Mouse (Mus musculus): ENCODE data around the gene Pja2. TPM values are rescaled to one million over a fixed set of nuclear protein-coding genes. Genes with fewer than 3 reads are reported as not detected.

Pja2 gene
- polyA plus RNA-seq (2015; fragmentation: Nextera tagmentation; extraction: Ambion mirVana): 15.1 and 15.5 TPM in 2 replicates

DNA sequence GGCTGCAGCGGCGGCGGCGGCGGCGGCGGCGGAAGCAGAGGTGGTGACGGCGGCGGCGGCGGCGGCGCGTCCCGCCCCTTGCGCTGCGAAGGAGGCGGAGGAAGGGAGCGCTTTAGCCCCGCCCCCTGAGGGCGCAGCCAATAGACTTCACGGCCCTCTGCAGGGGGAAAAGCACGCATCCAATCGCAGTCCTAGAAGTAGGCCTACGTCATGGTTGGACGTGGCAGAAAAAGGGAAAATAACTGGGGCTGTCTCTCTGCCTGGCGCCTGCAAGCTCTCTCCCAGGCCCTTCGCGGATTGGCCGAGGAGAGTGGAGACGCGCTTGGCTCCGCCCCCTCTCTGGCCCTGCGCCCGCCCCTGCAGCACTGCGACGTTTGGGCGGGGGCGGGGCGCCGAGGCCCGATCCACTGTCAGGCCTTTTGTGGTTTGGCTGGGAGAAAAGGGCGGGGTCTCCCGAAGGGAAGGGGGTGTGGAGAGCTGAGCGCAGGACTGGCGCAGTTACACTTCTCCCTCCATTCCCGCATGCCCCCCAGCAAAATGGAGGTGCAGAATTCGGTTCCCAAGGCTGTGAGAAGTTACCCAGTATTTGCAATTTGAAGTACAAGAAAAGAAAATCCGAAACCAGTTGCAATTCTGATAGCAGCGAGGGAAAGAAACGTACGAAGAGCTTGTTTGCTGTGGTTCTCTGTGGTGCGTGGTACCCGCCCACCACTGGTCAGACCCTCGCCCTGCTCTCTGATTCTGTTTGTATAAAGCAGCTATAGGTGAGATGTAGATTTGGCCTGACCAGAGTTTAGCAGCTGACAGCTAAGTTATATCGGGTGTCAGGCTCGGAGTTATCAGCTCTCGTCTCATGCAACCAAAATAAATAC is at the start of gene Pja2:
Gene Pja2 (minus strand): TSS at position 19 of the 872 bp plus-strand sequence.
- H3K4me3 ChIP-seq (ENCODE audit: low read depth, low read length): peak within 1 kb of the TSS; percentile 98
- H3K27ac ChIP-seq (ENCODE audit: low read length): peak within 1 kb of the TSS; percentile 95
- no peaks in the 10 kb centered on the region for H3K36me3 ChIP-seq (ENCODE audit: control insufficient read depth, insufficient read depth)
- peaks cover 8% of the 10 kb centered on the region for H3K4me1 ChIP-seq (ENCODE audit: control insufficient read depth, low read depth, low read length)
- peak within 1 kb of the TSS; percentile 98 for H3K4me2 ChIP-seq (ENCODE audit: low read depth, low read length)
- under 1% methylated on average over 55 of the region's 60 CpGs for WGBS (ENCODE audit: insufficient replicate concordance)
- peak; percentile 97 for ATAC-seq (ENCODE audit: low read depth)
- H3K9me3 ChIP-seq (replicated peaks; ENCODE audit: control insufficient read depth, low read length): no peaks in the 10 kb centered on the region
- peak within 1 kb of the TSS; percentile 97 for H3K9ac ChIP-seq (ENCODE audit: low read depth, low read length)
- H3K27me3 ChIP-seq (ENCODE audit: control insufficient read depth, insufficient read depth, low read depth, low read length): no peaks in the 10 kb centered on the region

DNA sequence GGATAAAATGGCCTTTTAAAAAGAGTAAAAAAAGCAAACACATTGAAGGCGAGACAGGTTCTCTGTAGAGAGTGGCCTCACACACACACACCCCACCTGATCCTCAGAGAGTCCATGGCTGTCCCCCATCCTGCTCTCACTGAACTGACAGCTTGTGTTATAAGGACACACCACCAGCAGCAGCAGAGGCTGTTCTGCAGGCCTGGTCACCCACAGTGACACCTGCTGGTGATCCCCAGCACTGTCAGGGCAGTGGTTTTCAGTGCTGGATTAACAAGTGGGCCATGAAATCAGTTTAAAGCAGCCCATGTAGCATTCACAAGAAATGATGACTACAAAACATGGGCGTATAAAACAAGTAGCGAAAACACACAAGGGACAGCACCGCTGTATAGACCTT is 43.6 kb upstream of the Pja2 start:
- no peaks in the 10 kb centered on the region for H3K9me3 ChIP-seq (replicated peaks; ENCODE audit: control insufficient read depth, low read length)
- H3K4me1 ChIP-seq (ENCODE audit: control insufficient read depth, low read depth, low read length): no peaks in the 10 kb centered on the region
- no peak overlapping the region for H3K4me2 ChIP-seq (ENCODE audit: low read depth, low read length)
- no peak overlapping the region for H3K4me3 ChIP-seq (ENCODE audit: low read depth, low read length)
- H3K27me3 ChIP-seq (ENCODE audit: control insufficient read depth, insufficient read depth, low read depth, low read length): no peaks in the 10 kb centered on the region
- WGBS (ENCODE audit: insufficient replicate concordance): 57% methylated on average over 4 of the region's 4 CpGs
- no peak for ATAC-seq (ENCODE audit: low read depth)
- no peak overlapping the region for H3K27ac ChIP-seq (ENCODE audit: low read length)
- H3K36me3 ChIP-seq (ENCODE audit: control insufficient read depth, insufficient read depth): no peaks in the 10 kb centered on the region
- no peak overlapping the region for H3K9ac ChIP-seq (ENCODE audit: low read depth, low read length)

DNA sequence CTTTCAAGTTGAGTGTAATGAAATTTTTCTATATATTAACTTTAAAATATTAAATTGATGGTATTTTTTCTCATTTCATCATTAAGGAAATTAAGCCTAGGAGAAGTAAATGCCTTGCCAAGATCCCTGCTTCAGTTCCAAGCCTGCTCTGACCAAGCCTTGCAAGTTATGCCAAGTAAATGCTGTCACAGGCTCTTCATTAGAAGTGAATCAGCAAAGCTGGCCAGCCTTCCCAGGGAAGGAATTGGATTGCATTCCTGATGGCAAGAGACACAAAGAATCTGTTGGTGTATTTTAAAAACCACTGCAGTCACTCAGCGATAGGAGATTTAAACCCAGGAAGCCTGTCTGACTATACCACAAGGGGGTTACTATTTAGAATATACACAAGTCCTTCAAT is 32.0 kb upstream of the Pja2 start:
- ATAC-seq (ENCODE audit: low read depth): no peak
- 73% methylated on average over 1 of the region's 1 CpGs for WGBS (ENCODE audit: insufficient replicate concordance)
- Histone ChIP-seq H3K27ac (ENCODE audit: low read length) (no peak overlapping the region), H3K36me3 (ENCODE audit: control insufficient read depth, insufficient read depth) (no peaks in the 10 kb centered on the region), H3K9me3 (replicated peaks; ENCODE audit: control insufficient read depth, low read length) (no peaks in the 10 kb centered on the region), H3K4me2 (ENCODE audit: low read depth, low read length) (no peak overlapping the region), H3K27me3 (ENCODE audit: control insufficient read depth, insufficient read depth, low read depth, low read length) (no peaks in the 10 kb centered on the region), H3K9ac (ENCODE audit: low read depth, low read length) (no peak overlapping the region), H3K4me3 (ENCODE audit: low read depth, low read length) (no peak overlapping the region), H3K4me1 (ENCODE audit: control insufficient read depth, low read depth, low read length) (no peaks in the 10 kb centered on the region)

DNA sequence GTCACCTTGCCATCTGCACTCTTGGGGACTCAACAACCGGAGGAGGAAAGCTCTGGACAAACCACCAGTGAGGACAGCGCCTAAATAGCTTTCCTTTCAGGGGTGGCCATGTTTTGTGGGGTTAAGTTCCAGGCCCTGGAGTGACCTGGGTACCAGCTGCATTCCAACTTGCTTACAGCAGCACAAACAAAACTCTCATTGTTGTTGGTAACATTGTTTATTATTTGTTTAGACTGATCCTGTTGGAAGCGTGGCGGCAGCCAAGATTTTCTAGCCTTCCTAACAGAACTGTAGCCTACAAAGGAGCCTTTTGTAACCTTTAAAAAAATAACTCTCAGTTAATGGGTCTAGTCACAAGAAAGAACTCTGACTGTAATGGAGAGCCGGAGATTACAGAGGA is 30.9 kb upstream of the Pja2 start:
- no peak overlapping the region for H3K4me3 ChIP-seq (ENCODE audit: low read depth, low read length)
- no peaks in the 10 kb centered on the region for H3K9me3 ChIP-seq (replicated peaks; ENCODE audit: control insufficient read depth, low read length)
- ATAC-seq (ENCODE audit: low read depth): no peak
- no peaks in the 10 kb centered on the region for H3K27me3 ChIP-seq (ENCODE audit: control insufficient read depth, insufficient read depth, low read depth, low read length)
- H3K36me3 ChIP-seq (ENCODE audit: control insufficient read depth, insufficient read depth): no peaks in the 10 kb centered on the region
- H3K27ac ChIP-seq (ENCODE audit: low read length): no peak overlapping the region
- H3K9ac ChIP-seq (ENCODE audit: low read depth, low read length): no peak overlapping the region
- WGBS (ENCODE audit: insufficient replicate concordance): 70% methylated on average over 5 of the region's 5 CpGs
- H3K4me2 ChIP-seq (ENCODE audit: low read depth, low read length): no peak overlapping the region
- H3K4me1 ChIP-seq (ENCODE audit: control insufficient read depth, low read depth, low read length): no peaks in the 10 kb centered on the region

DNA sequence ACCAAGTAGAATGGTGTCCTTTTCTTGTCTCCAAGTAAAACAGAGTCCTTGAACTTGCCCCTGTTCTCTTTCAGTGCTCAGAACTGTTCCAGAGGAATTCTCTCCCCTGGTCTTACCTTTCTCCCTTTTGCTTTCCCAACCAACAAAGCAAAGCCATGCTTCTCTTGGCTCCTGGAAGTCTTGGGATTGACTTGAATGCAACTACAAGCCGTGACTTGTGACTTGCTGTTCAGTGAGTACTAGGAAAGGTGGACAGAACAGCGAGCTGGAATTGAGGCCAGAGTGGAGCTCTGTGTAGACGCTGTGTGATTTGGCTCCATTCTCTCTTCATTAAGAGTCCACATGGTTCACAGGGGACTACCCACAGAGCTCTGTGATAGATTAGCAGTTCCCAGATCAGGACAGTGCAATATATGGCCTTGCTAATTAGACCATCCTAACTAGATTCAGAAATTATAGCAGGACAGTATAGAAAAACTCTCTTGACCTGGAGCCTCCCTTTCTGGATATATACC is 30.3 kb upstream of the Pja2 start:
- no peak overlapping the region for H3K4me2 ChIP-seq (ENCODE audit: low read depth, low read length)
- H3K4me1 ChIP-seq (ENCODE audit: control insufficient read depth, low read depth, low read length): no peaks in the 10 kb centered on the region
- no peak for ATAC-seq (ENCODE audit: low read depth)
- H3K36me3 ChIP-seq (ENCODE audit: control insufficient read depth, insufficient read depth): no peaks in the 10 kb centered on the region
- no peak overlapping the region for H3K9ac ChIP-seq (ENCODE audit: low read depth, low read length)
- H3K4me3 ChIP-seq (ENCODE audit: low read depth, low read length): no peak overlapping the region
- 66% methylated on average over 3 of the region's 3 CpGs for WGBS (ENCODE audit: insufficient replicate concordance)
- no peaks in the 10 kb centered on the region for H3K9me3 ChIP-seq (replicated peaks; ENCODE audit: control insufficient read depth, low read length)
- no peak overlapping the region for H3K27ac ChIP-seq (ENCODE audit: low read length)
- H3K27me3 ChIP-seq (ENCODE audit: control insufficient read depth, insufficient read depth, low read depth, low read length): no peaks in the 10 kb centered on the region

DNA sequence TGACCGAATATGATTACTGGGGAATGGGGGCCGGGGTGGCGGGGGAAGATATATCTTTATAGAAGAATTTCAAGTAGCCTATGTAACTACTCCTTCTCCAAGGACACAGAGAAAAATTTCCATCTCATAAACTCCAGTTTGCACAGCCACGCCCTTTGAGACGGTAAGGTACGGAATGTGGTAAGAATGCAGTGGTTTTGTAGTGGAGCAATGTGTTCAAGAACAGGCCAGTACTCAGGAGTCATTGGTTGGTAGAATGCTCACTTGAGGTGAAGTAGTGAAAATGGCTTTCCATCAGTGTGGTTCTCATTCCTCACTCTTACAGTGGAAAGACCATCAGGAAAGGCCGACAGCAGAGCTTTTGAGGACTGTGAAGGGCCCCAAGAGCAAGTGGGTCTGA is 22.2 kb upstream of the Pja2 start:
- Histone ChIP-seq H3K4me1 (ENCODE audit: control insufficient read depth, low read depth, low read length) (no peaks in the 10 kb centered on the region), H3K9me3 (replicated peaks; ENCODE audit: control insufficient read depth, low read length) (no peaks in the 10 kb centered on the region), H3K27me3 (ENCODE audit: control insufficient read depth, insufficient read depth, low read depth, low read length) (no peaks in the 10 kb centered on the region), H3K27ac (ENCODE audit: low read length) (no peak overlapping the region), H3K4me3 (ENCODE audit: low read depth, low read length) (no peak overlapping the region), H3K4me2 (ENCODE audit: low read depth, low read length) (no peak overlapping the region), H3K9ac (ENCODE audit: low read depth, low read length) (no peak overlapping the region), H3K36me3 (ENCODE audit: control insufficient read depth, insufficient read depth) (no peaks in the 10 kb centered on the region)
- 72% methylated on average over 7 of the region's 7 CpGs for WGBS (ENCODE audit: insufficient replicate concordance)
- no peak for ATAC-seq (ENCODE audit: low read depth)

DNA sequence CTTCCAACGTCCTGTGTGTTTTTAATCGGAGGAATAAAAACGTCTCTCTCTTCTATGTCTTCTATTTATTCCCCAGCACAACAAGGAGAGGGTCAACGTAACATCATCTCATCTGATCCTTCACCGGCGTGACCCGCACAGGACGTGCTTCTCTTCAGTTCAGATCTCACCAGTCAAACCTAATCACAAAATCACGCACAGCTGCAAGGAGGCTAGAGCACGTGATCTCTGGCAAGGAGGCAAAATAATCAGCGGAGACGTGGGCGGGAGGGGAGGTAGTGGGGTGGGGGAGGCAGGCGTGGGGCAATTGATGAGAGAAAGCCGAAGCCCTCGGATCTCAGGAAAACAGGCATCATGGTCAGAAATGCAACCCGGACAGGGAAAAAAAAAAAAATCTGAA is 14.4 kb upstream of the Pja2 start:
- H3K27ac ChIP-seq (ENCODE audit: low read length): no peak overlapping the region
- no peak overlapping the region for H3K4me2 ChIP-seq (ENCODE audit: low read depth, low read length)
- H3K36me3 ChIP-seq (ENCODE audit: control insufficient read depth, insufficient read depth): no peaks in the 10 kb centered on the region
- no peak for ATAC-seq (ENCODE audit: low read depth)
- H3K27me3 ChIP-seq (ENCODE audit: control insufficient read depth, insufficient read depth, low read depth, low read length): no peaks in the 10 kb centered on the region
- no peak overlapping the region for H3K4me3 ChIP-seq (ENCODE audit: low read depth, low read length)
- H3K4me1 ChIP-seq (ENCODE audit: control insufficient read depth, low read depth, low read length): no peaks in the 10 kb centered on the region
- WGBS (ENCODE audit: insufficient replicate concordance): 58% methylated on average over 17 of the region's 17 CpGs
- H3K9ac ChIP-seq (ENCODE audit: low read depth, low read length): no peak overlapping the region
- H3K9me3 ChIP-seq (replicated peaks; ENCODE audit: control insufficient read depth, low read length): no peaks in the 10 kb centered on the region

DNA sequence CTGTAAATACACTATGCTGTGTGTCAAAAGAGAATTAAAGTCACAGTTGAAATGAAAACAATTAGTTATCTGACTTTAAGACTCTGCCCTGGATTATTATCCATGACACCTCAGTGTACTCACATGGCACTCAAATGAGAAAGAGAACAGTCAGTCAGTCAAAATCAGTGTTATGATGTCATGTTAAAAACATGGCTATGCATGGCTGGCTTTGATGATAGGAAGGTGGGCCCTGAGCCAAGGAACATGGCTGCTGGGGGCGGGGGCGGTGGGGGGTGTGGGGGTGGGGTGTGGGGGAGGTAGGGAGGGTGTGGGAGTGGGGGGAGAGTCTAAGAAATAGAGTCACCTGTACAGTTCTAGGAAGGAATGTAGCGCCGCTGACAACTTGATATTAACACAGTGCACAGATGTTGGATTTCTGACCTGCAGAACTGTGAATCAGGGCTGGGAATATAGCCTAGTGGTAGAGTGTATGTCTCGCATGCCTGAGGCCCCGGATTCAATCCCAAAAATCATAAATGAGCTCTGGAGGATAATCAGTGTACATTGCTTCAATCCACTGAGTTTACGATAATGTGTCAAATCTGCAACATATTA is 13.0 kb upstream of the Pja2 start:
- Histone ChIP-seq H3K27me3 (ENCODE audit: control insufficient read depth, insufficient read depth, low read depth, low read length) (no peaks in the 10 kb centered on the region), H3K4me1 (ENCODE audit: control insufficient read depth, low read depth, low read length) (no peaks in the 10 kb centered on the region), H3K9ac (ENCODE audit: low read depth, low read length) (no peak overlapping the region), H3K4me2 (ENCODE audit: low read depth, low read length) (no peak overlapping the region), H3K27ac (ENCODE audit: low read length) (no peak overlapping the region), H3K9me3 (replicated peaks; ENCODE audit: control insufficient read depth, low read length) (no peaks in the 10 kb centered on the region), H3K4me3 (ENCODE audit: low read depth, low read length) (no peak overlapping the region), H3K36me3 (ENCODE audit: control insufficient read depth, insufficient read depth) (no peaks in the 10 kb centered on the region)
- ATAC-seq (ENCODE audit: low read depth): no peak
- WGBS (ENCODE audit: insufficient replicate concordance): 73% methylated on average over 7 of the region's 7 CpGs

DNA sequence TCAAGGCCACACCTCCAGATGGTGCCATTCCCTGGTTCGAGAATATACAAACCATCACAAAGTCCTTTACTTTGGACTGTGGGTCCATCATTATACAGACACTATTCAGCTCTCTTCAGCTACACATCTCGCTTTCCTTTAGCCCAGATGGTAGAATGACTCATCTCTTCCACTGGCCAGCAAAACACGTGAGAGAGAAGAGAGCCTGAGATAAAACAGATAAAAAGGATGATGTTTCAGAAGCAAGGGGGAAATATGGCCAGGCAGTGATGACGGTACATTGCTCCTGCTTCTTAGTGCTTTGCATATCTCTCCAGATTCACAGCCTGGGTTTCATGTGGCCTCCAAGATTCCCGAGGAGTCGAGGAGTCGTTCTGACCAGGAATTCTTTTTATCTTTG is 10.0 kb upstream of the Pja2 start:
- Histone ChIP-seq H3K4me3 (ENCODE audit: low read depth, low read length) (no peak overlapping the region), H3K9ac (ENCODE audit: low read depth, low read length) (no peak overlapping the region), H3K9me3 (replicated peaks; ENCODE audit: control insufficient read depth, low read length) (no peaks in the 10 kb centered on the region), H3K4me1 (ENCODE audit: control insufficient read depth, low read depth, low read length) (no peaks in the 10 kb centered on the region), H3K4me2 (ENCODE audit: low read depth, low read length) (no peak overlapping the region), H3K36me3 (ENCODE audit: control insufficient read depth, insufficient read depth) (no peaks in the 10 kb centered on the region), H3K27ac (ENCODE audit: low read length) (no peak overlapping the region), H3K27me3 (ENCODE audit: control insufficient read depth, insufficient read depth, low read depth, low read length) (no peaks in the 10 kb centered on the region)
- ATAC-seq (ENCODE audit: low read depth): no peak
- 49% methylated on average over 7 of the region's 7 CpGs for WGBS (ENCODE audit: insufficient replicate concordance)

All from liver, embryonic 16.5 days (tissue).